Mouse (Mus musculus) lung, adult 2 months (tissue): Measurements from ENCODE around the gene Psmb9.

Experiments
- CTCF ChIP-seq: fragments of 200-500 bp; IDR thresholded peaks from 2 replicates; pipeline ENCODE4 v1.5.1; 2011; ENCODE audit warnings: mild to moderate bottlenecking, low read length, control low read depth; ENCODE audit not compliant: insufficient read depth
- POLR2A ChIP-seq: fragments of 200-500 bp; IDR thresholded peaks from 2 replicates; pipeline ENCODE4 v1.6.1; 2011; ENCODE audit warnings: low read depth, mild to moderate bottlenecking, control low read depth, low read length, borderline replicate concordance; ENCODE audit errors: extremely low read depth

DNA sequence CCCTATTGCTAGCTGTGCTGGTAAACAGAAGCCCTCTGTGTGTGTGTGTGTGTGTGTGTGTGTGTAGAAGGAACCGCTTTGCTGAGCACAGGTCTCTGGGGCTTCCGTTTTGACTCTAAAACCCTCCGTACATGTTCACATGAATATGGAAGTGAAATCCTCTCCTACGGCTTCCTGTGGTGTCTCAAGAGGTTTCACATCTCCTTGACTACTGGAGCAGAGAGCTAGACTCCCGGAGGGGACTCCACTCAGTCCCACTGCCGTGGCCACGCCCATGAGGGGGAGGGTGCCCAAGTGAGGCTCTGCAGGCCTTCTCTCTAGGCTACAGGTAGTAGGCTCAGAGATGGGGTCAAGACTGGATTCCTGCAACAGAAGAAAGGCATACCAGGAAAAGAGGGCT, 44.5 kb downstream of the Psmb9 start, which contains the start of gene H2-DMb2:
- TF ChIP-seq POLR2A (no peak), CTCF (no peak)
